Mouse (Mus musculus) heart, postnatal 0 days (tissue): ENCODE results near the gene Pdcd1lg2.

Experiments
- CTCF ChIP-seq: IDR thresholded peaks from 2 replicates; pipeline ENCODE4 v1.5.1; 2016; ENCODE audit warnings: antibody characterized with exemption, control low read depth, low read depth
- EP300 ChIP-seq: IDR thresholded peaks from 2 replicates; pipeline ENCODE4 v1.6.1; 2016; ENCODE audit warnings: antibody characterized with exemption, low read depth

DNA sequence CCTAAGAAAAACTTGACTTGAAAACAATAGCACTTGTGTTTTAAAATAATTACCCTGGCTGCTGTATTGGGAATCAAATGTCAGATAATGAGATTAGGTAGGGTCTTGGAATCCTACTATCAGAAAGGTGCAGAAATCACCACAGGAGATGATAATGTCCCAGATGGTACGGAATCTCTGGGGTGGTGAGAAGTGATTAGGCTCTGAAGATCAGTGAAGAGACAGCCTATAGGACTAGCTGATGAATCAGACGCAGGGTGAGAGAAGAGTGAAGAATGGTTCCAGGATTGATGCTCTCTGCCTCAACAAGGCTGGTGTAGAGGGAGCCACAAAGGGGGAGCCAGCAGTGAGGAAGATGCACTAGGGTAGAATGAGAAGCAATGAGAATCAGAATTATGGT lies 6.5 kb downstream of the Pdcd1lg2 start:
- no peak for TF ChIP-seq CTCF
- no peak for TF ChIP-seq EP300
